ENCODE assay signal across 15 mouse cellular contexts in the genomic region with DNA sequence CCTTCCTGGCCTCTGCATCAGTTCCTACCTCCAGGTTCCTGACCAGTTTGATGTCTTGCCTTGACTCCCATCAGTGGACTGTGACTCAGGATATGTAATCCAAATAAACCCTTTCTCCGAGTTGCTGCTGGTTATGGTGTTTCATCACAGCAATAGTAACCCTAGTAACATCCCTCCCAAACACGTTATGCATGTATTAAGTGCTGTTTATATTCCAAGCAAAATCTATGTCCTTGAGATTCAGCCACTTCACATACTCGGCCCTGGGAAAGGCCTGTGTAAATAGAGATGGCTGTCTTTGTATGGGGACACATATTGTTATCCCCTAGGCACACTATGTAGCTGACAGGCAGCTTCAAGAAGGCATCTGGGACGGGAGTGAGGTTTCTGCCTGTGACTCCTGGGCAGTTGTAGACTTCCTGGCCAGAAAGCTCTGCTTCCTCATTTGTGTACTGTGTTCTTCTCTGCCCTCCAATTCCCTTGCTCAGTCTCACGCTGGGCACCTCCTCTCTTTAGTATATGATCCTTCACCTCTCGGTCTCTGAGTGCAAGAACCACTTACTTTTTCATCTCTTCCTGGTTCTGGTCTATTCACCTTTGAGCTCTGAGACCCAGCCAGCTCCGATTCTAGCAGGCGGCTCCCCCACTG.
DNase-seq lines count a peak whose midpoint lies in the region; ATAC-seq lines count a peak whose summit lies in the region.
"Had no signal": no experiment of that assay in that cellular context is flagged by ENCODE, and none has a peak within 500 bp of the region (broad histone marks: within the 10 kb centered on the region; RNA-seq: fewer than 3 reads in every experiment).

No protein-coding gene starts in this region.

- peak; percentile 4 for DNase-seq in lung, postnatal 25 days (ENCODE audit: low spot score)
- DNase-seq in lung, postnatal 14 days: no peak
- DNase-seq in NIH3T3 (ENCODE audit: low read depth): peak; percentile 14
- DNase-seq in left cerebral cortex, adult 9 months (ENCODE audit: low spot score in 2 of 2): no peak
- DNase-seq: adrenal gland, postnatal 10 days; adrenal gland, postnatal 36 days; cerebellum, adult 18-20 months; cerebellum, adult 9-10 months; cerebellum, postnatal 14 days; gastrocnemius, postnatal 25 days; heart, postnatal 10 days; heart, postnatal 36 days had no signal

- ATAC-seq in common myeloid progenitor, adult 5-6 weeks (replicated peaks; ENCODE audit: low read depth, poor library complexity, severe bottlenecking): peak; percentile 74
- ATAC-seq in megakaryocyte progenitor cell, adult 5-6 weeks (replicated peaks; ENCODE audit: poor library complexity): peak; percentile 58
- ATAC-seq: Patski had no signal

Comparison
In these comparisons a context has a peak if more than half of its experiments do, and no peak if none do; other contexts are left out.
1. DNase-seq: peak in lung, postnatal 25 days (single experiment) and NIH3T3 (single experiment); none in lung, postnatal 14 days (single experiment) and left cerebral cortex, adult 9 months (0 of 2).